Mouse (Mus musculus): ENCODE results near the gene Ylpm1.

GRCm38 (mm10) chr12:85012185-85012584 lies 16.1 kb downstream of the Ylpm1 start:
- TF ChIP-seq CTCF (IDR thresholded peaks at IDR 0.05; ENCODE audit: low read depth) (no peak), EP300 (optimal IDR thresholded peaks at IDR 0.05) (no peak)

Measured in stomach, postnatal 0 days (tissue).